Mouse (Mus musculus) bone marrow macrophage, adult 2 months (primary cell): Measurements from ENCODE around the gene Tbc1d5.

ENCODE experiments used
- CTCF ChIP-seq: IDR thresholded peaks from 2 replicates; pipeline ENCODE4 v1.5.1; 2012; ENCODE audit warnings: low read depth, mild to moderate bottlenecking, low read length, moderate library complexity
- POLR2A ChIP-seq: IDR thresholded peaks from 2 replicates; pipeline ENCODE4 v1.6.1; 2012; ENCODE audit warnings: mild to moderate bottlenecking, low read depth, low read length, borderline replicate concordance

- no peak for TF ChIP-seq POLR2A
- TF ChIP-seq CTCF: no peak
These were observed 19.9 kb downstream of the Tbc1d5 start for GRCm38 (mm10) chr17:51159261-51159660.
